Mouse (Mus musculus) 3134 (cell line): ENCODE measurements around the gene Tekt2.

ENCODE experiments used
- DNase-seq: peaks from one replicate; pipeline ENCODE4 v3.0.0-alpha.2; 2011; ENCODE audit warnings: low spot score; ENCODE audit not compliant: insufficient read length; ENCODE audit errors: extremely low read depth

Gene Tekt2

GRCm38 (mm10) chr4:126325281-126325861, at the start of gene Tekt2:
Gene Tekt2 (minus strand): TSS chr4:126325688.
- no peak for DNase-seq

GRCm38 (mm10) chr4:126371497-126371896, 46.0 kb upstream of the Tekt2 start:
- DNase-seq = peak; percentile 75

- no peak for DNase-seq
These were observed 34.6 kb upstream of the Tekt2 start for GRCm38 (mm10) chr4:126360069-126360468.

GRCm38 (mm10) chr4:126343451-126343850, 18.0 kb upstream of the Tekt2 start:
- no peak for DNase-seq

- no peak for DNase-seq
These were observed 14.0 kb upstream of the Tekt2 start for GRCm38 (mm10) chr4:126339461-126339860.

GRCm38 (mm10) chr4:126332358-126332757, 6.9 kb upstream of the Tekt2 start:
- no peak for DNase-seq

- no peak for DNase-seq
These were observed 6.3 kb upstream of the Tekt2 start for GRCm38 (mm10) chr4:126331751-126332150.

GRCm38 (mm10) chr4:126330295-126330694, 4.8 kb upstream of the Tekt2 start:
- no peak for DNase-seq

GRCm38 (mm10) chr4:126326036-126326435, 548 bp upstream of the Tekt2 start:
- no peak for DNase-seq

- no peak for DNase-seq
These were observed 627 bp downstream of the Tekt2 start for GRCm38 (mm10) chr4:126324861-126325260.

GRCm38 (mm10) chr4:126322646-126323045, 2.8 kb downstream of the Tekt2 start:
- DNase-seq = no peak

- no peak for DNase-seq
These were observed 3.5 kb downstream of the Tekt2 start for GRCm38 (mm10) chr4:126321854-126322511.

GRCm38 (mm10) chr4:126321111-126321853, 4.2 kb downstream of the Tekt2 start, which contains the start of gene Adprhl2:
Gene Adprhl2 (minus strand): TSS chr4:126321703.
- DNase-seq = peak; percentile 94

- DNase-seq = no peak
These were observed 5.7 kb downstream of the Tekt2 start for GRCm38 (mm10) chr4:126319806-126320205.

- DNase-seq = no peak
These were observed 8.9 kb downstream of the Tekt2 start for GRCm38 (mm10) chr4:126316443-126317040.

GRCm38 (mm10) chr4:126315931-126316330, 9.6 kb downstream of the Tekt2 start:
- DNase-seq = no peak

- no peak for DNase-seq
These were observed 11.1 kb downstream of the Tekt2 start for GRCm38 (mm10) chr4:126314393-126314792.

GRCm38 (mm10) chr4:126313202-126313601, 12.3 kb downstream of the Tekt2 start:
- DNase-seq = no peak

GRCm38 (mm10) chr4:126311566-126312200, 13.8 kb downstream of the Tekt2 start:
- DNase-seq = no peak

GRCm38 (mm10) chr4:126310344-126310743, 15.1 kb downstream of the Tekt2 start:
- no peak for DNase-seq

GRCm38 (mm10) chr4:126309922-126310309, 15.6 kb downstream of the Tekt2 start:
- DNase-seq = peak; percentile 31
